Mouse (Mus musculus): ENCODE data around the gene Pthlh. TPM values are rescaled to one million over a fixed set of nuclear protein-coding genes. Genes with fewer than 3 reads are reported as not detected.
"Not testable (repeated sequence)": the region's sequence is repeated elsewhere in the genome, so short reads cannot be mapped to it uniquely, and the experiment has no call there.

Gene Pthlh
- polyA plus RNA-seq (2014; fragmentation: Nextera tagmentation; extraction: Ambion mirVana): 1.6 and 1.7 TPM in 2 replicates

GRCm38 (mm10) chr6:147263587-147264565 lies at the start of gene Pthlh:
TSS of gene Pthlh (minus strand) at chr6:147264183.
- Histone ChIP-seq H3K4me1 (ENCODE audit: control insufficient read depth, insufficient read depth, low read length) (0 out of 2 replicates have a peak, but pooled peaks cover 4% of the 10 kb centered on the region), H3K36me3 (ENCODE audit: control insufficient read depth, insufficient read depth, low read length) (no peaks in the 10 kb centered on the region), H3K4me3 (ENCODE audit: low read depth, low read length) (peak within 1 kb of the TSS; percentile 48), H3K4me2 (ENCODE audit: low read depth) (peak within 1 kb of the TSS; percentile 88), H3K27ac (ENCODE audit: low read depth, low read length) (no peak within 1 kb of the TSS), H3K9ac (ENCODE audit: low read length) (peak within 1 kb of the TSS; percentile 26; the same call in 1 of the 2 replicates), H3K9me3 (ENCODE audit: control insufficient read depth, low read length) (no peaks in the 10 kb centered on the region), H3K27me3 (ENCODE audit: control insufficient read depth, insufficient read depth, low read length) (peaks cover 37% of the 10 kb centered on the region)
- DNase-seq (ENCODE audit: low spot score) (peak; percentile 66), ATAC-seq (ENCODE audit: insufficient read depth, low FRiP score, low TSS enrichment) (peak; percentile 82)
- under 1% methylated on average over 65 of the region's 68 CpGs for WGBS

- ATAC-seq (ENCODE audit: insufficient read depth, low FRiP score, low TSS enrichment) (no peak), DNase-seq (ENCODE audit: low spot score) (no peak)
- Histone ChIP-seq H3K9me3 (ENCODE audit: control insufficient read depth, low read length) (no peaks in the 10 kb centered on the region), H3K4me3 (ENCODE audit: low read depth, low read length) (no peak overlapping the region), H3K9ac (ENCODE audit: low read length) (no peak overlapping the region), H3K27me3 (ENCODE audit: control insufficient read depth, insufficient read depth, low read length) (no peaks in the 10 kb centered on the region), H3K4me1 (ENCODE audit: control insufficient read depth, insufficient read depth, low read length) (no peaks in the 10 kb centered on the region), H3K36me3 (ENCODE audit: control insufficient read depth, insufficient read depth, low read length) (no peaks in the 10 kb centered on the region), H3K4me2 (ENCODE audit: low read depth) (no peak overlapping the region), H3K27ac (ENCODE audit: low read depth, low read length) (no peak overlapping the region)
Measured at GRCm38 (mm10) chr6:147313331-147313730, 49.3 kb upstream of the Pthlh start.

GRCm38 (mm10) chr6:147310435-147310978 lies 46.5 kb upstream of the Pthlh start:
- ATAC-seq (ENCODE audit: insufficient read depth, low FRiP score, low TSS enrichment): no peak
- Histone ChIP-seq H3K27me3 (ENCODE audit: control insufficient read depth, insufficient read depth, low read length) (no peaks in the 10 kb centered on the region), H3K4me2 (ENCODE audit: low read depth) (no peak overlapping the region), H3K9me3 (ENCODE audit: control insufficient read depth, low read length) (no peaks in the 10 kb centered on the region), H3K9ac (ENCODE audit: low read length) (no peak overlapping the region), H3K4me3 (ENCODE audit: low read depth, low read length) (no peak overlapping the region), H3K4me1 (ENCODE audit: control insufficient read depth, insufficient read depth, low read length) (no peaks in the 10 kb centered on the region), H3K27ac (ENCODE audit: low read depth, low read length) (no peak overlapping the region), H3K36me3 (ENCODE audit: control insufficient read depth, insufficient read depth, low read length) (no peaks in the 10 kb centered on the region)
- WGBS: 83% methylated on average over 7 of the region's 7 CpGs
- no peak for DNase-seq (ENCODE audit: low spot score)

- H3K27ac ChIP-seq (ENCODE audit: low read depth, low read length): no peak overlapping the region
- H3K4me1 ChIP-seq (ENCODE audit: control insufficient read depth, insufficient read depth, low read length): no peaks in the 10 kb centered on the region
- H3K4me3 ChIP-seq (ENCODE audit: low read depth, low read length): no peak overlapping the region
- H3K4me2 ChIP-seq (ENCODE audit: low read depth): no peak overlapping the region
- 90% methylated on average over 4 of the region's 4 CpGs for WGBS
- H3K36me3 ChIP-seq (ENCODE audit: control insufficient read depth, insufficient read depth, low read length): no peaks in the 10 kb centered on the region
- no peaks in the 10 kb centered on the region for H3K9me3 ChIP-seq (ENCODE audit: control insufficient read depth, low read length)
- H3K27me3 ChIP-seq (ENCODE audit: control insufficient read depth, insufficient read depth, low read length): no peaks in the 10 kb centered on the region
- H3K9ac ChIP-seq (ENCODE audit: low read length): no peak overlapping the region
- DNase-seq (ENCODE audit: low spot score) (no peak), ATAC-seq (ENCODE audit: insufficient read depth, low FRiP score, low TSS enrichment) (no peak)
Measured at GRCm38 (mm10) chr6:147310035-147310434, 46.1 kb upstream of the Pthlh start.

GRCm38 (mm10) chr6:147304236-147304635 lies 40.3 kb upstream of the Pthlh start:
- WGBS: 70% methylated on average over 4 of the region's 9 CpGs
- not testable (repeated sequence) for ATAC-seq (ENCODE audit: insufficient read depth, low FRiP score, low TSS enrichment); DNase-seq (ENCODE audit: low spot score); H3K27ac ChIP-seq (ENCODE audit: low read depth, low read length); H3K4me1 ChIP-seq (ENCODE audit: control insufficient read depth, insufficient read depth, low read length); H3K27me3 ChIP-seq (ENCODE audit: control insufficient read depth, insufficient read depth, low read length); H3K36me3 ChIP-seq (ENCODE audit: control insufficient read depth, insufficient read depth, low read length); H3K9me3 ChIP-seq (ENCODE audit: control insufficient read depth, low read length); H3K4me2 ChIP-seq (ENCODE audit: low read depth); H3K9ac ChIP-seq (ENCODE audit: low read length); H3K4me3 ChIP-seq (ENCODE audit: low read depth, low read length)

GRCm38 (mm10) chr6:147299607-147300006 lies 35.6 kb upstream of the Pthlh start:
- Histone ChIP-seq H3K4me2 (ENCODE audit: low read depth) (no peak overlapping the region), H3K27me3 (ENCODE audit: control insufficient read depth, insufficient read depth, low read length) (no peaks in the 10 kb centered on the region), H3K9ac (ENCODE audit: low read length) (no peak overlapping the region), H3K4me3 (ENCODE audit: low read depth, low read length) (no peak overlapping the region), H3K9me3 (ENCODE audit: control insufficient read depth, low read length) (no peaks in the 10 kb centered on the region), H3K36me3 (ENCODE audit: control insufficient read depth, insufficient read depth, low read length) (no peaks in the 10 kb centered on the region), H3K27ac (ENCODE audit: low read depth, low read length) (no peak overlapping the region), H3K4me1 (ENCODE audit: control insufficient read depth, insufficient read depth, low read length) (no peaks in the 10 kb centered on the region)
- 83% methylated on average over 5 of the region's 5 CpGs for WGBS
- no peak for ATAC-seq (ENCODE audit: insufficient read depth, low FRiP score, low TSS enrichment)
- DNase-seq (ENCODE audit: low spot score): no peak

GRCm38 (mm10) chr6:147279309-147279708 lies 15.3 kb upstream of the Pthlh start:
- WGBS: 31% methylated on average over 5 of the region's 5 CpGs
- Histone ChIP-seq H3K27ac (ENCODE audit: low read depth, low read length) (no peak overlapping the region), H3K9me3 (ENCODE audit: control insufficient read depth, low read length) (peaks cover 7% of the 10 kb centered on the region; the same call in 1 of the 2 replicates), H3K36me3 (ENCODE audit: control insufficient read depth, insufficient read depth, low read length) (no peaks in the 10 kb centered on the region), H3K4me1 (ENCODE audit: control insufficient read depth, insufficient read depth, low read length) (peaks cover 2% of the 10 kb centered on the region; the same call in 1 of the 2 replicates), H3K4me2 (ENCODE audit: low read depth) (no peak overlapping the region), H3K4me3 (ENCODE audit: low read depth, low read length) (no peak overlapping the region), H3K27me3 (ENCODE audit: control insufficient read depth, insufficient read depth, low read length) (no peaks in the 10 kb centered on the region; the same call in 1 of the 2 replicates), H3K9ac (ENCODE audit: low read length) (no peak overlapping the region)
- peak; percentile 81 for ATAC-seq (ENCODE audit: insufficient read depth, low FRiP score, low TSS enrichment)
- DNase-seq (ENCODE audit: low spot score): no peak

- Histone ChIP-seq H3K4me2 (ENCODE audit: low read depth) (no peak overlapping the region), H3K4me1 (ENCODE audit: control insufficient read depth, insufficient read depth, low read length) (0 out of 2 replicates have a peak, but pooled peaks cover under 1% of the 10 kb centered on the region), H3K9ac (ENCODE audit: low read length) (no peak overlapping the region), H3K9me3 (ENCODE audit: control insufficient read depth, low read length) (no peaks in the 10 kb centered on the region), H3K4me3 (ENCODE audit: low read depth, low read length) (no peak overlapping the region), H3K36me3 (ENCODE audit: control insufficient read depth, insufficient read depth, low read length) (no peaks in the 10 kb centered on the region), H3K27me3 (ENCODE audit: control insufficient read depth, insufficient read depth, low read length) (peaks cover 26% of the 10 kb centered on the region), H3K27ac (ENCODE audit: low read depth, low read length) (no peak overlapping the region)
- DNase-seq (ENCODE audit: low spot score): peak; percentile 54
- no peak for ATAC-seq (ENCODE audit: insufficient read depth, low FRiP score, low TSS enrichment)
- WGBS: 4% methylated on average over 19 of the region's 19 CpGs
Measured at GRCm38 (mm10) chr6:147268143-147268790, 4.3 kb upstream of the Pthlh start.
